27 mouse cellular contexts compared by ENCODE assay signal in genomic region chr12:110813132-110813531, GRCm38 (mm10). TPM values are rescaled to one million over a fixed set of nuclear protein-coding genes. Genes with fewer than 3 reads are reported as not detected.
DNase-seq lines count a peak whose midpoint lies in the region; ATAC-seq and TF ChIP-seq lines count a peak whose summit lies in the region.
"Had no signal": no experiment of that assay in that cellular context is flagged by ENCODE, and none has a peak within 500 bp of the region (broad histone marks: within the 10 kb centered on the region; RNA-seq: fewer than 3 reads in every experiment).

No protein-coding gene starts in this region.

- peak; percentile 26 for DNase-seq in spleen, adult 12 weeks (ENCODE audit: low spot score)
- DNase-seq in spleen, postnatal 4 days (ENCODE audit: low spot score in 2 of 2), result no peak
- DNase-seq in spleen, adult 2 months (ENCODE audit: low read depth in 1 of 2, low spot score in 2 of 2), result peak; percentile 18 to 45
- no peak for DNase-seq in thymus, postnatal 14 days
- DNase-seq in layer of hippocampus, postnatal 14 days (ENCODE audit: low spot score in 2 of 2), result no peak
- DNase-seq: adrenal gland, adult 2 months; adrenal gland, postnatal 36 days; cerebellum, adult 18-20 months; cerebellum, postnatal 14 days; gastrocnemius, postnatal 14 days; heart, adult 11 months; kidney, adult 9 months; kidney, postnatal 10 days; liver; lung, embryonic 14.5 days; lung, postnatal 14 days; midbrain, embryonic 14.5 days had no signal

- no peak for TF ChIP-seq POLR2A in spleen, adult 2 months (IDR thresholded peaks at IDR 0.05; ENCODE audit: low read depth, low read length)

- ATAC-seq in megakaryocyte-erythroid progenitor cell, adult 5-6 weeks (replicated peaks; ENCODE audit: low FRiP score, low TSS enrichment, poor library complexity, severe bottlenecking), result 0 out of 2 replicates have a peak, but pooled peaks have one; percentile 16
- ATAC-seq in CD4-positive, CD25-positive, alpha-beta regulatory T cell, adult 4 months, result no peak
- ATAC-seq: activated CD4-positive, CD25-positive, alpha-beta regulatory T cell, adult 4 months; forebrain, embryonic 13.5 days; intestine, embryonic 16.5 days had no signal

- no peaks in the 10 kb centered on the region for H3K36me3 ChIP-seq in spleen, adult 2 months (ENCODE audit: control insufficient read depth, insufficient read depth, low read length)
- H3K36me3 ChIP-seq: heart, embryonic 10.5 days; heart, embryonic 15.5 days had no signal

- no peak overlapping the region for H3K27ac ChIP-seq in spleen, adult 2 months (ENCODE audit: insufficient read depth, low read length)
- H3K27ac ChIP-seq: forebrain, embryonic 13.5 days; heart, embryonic 10.5 days; heart, embryonic 15.5 days; hindbrain, embryonic 12.5 days; liver, embryonic 14.5 days had no signal

- no peaks in the 10 kb centered on the region for H3K27me3 ChIP-seq in spleen, adult 2 months (ENCODE audit: control insufficient read depth, insufficient read depth, low read length)
- H3K27me3 ChIP-seq: forebrain, embryonic 13.5 days; heart, embryonic 15.5 days; hindbrain, embryonic 12.5 days; megakaryocyte, embryonic 14.5 days had no signal

- no peak for TF ChIP-seq CTCF in spleen, adult 2 months (IDR thresholded peaks at IDR 0.05; ENCODE audit: extremely low read depth, insufficient read depth, insufficient read length, insufficient replicate concordance)

- 38% methylated on average over 9 of the region's 9 CpGs for WGBS in spleen, adult 2 months

- peaks cover 3% of the 10 kb centered on the region; the same call in 1 of the 2 replicates for H3K4me1 ChIP-seq in spleen, adult 2 months (ENCODE audit: control insufficient read depth, insufficient read depth, insufficient read length)
- H3K4me1 ChIP-seq: heart, embryonic 15.5 days; hindbrain, embryonic 12.5 days had no signal

- H3K4me3 ChIP-seq in spleen, adult 2 months (ENCODE audit: extremely low read depth, insufficient read depth, insufficient read length), result no peak overlapping the region
- H3K4me3 ChIP-seq: forebrain, embryonic 13.5 days; heart, embryonic 10.5 days; heart, embryonic 15.5 days; hindbrain, embryonic 12.5 days; megakaryocyte, embryonic 14.5 days had no signal

RNA-seq across cellular contexts. Expression of gene Mok, which starts 27.6 kb away (rescaled TPM):
- 0.42 and 0.67 TPM in 2 replicates for total RNA-seq in megakaryocyte-erythroid progenitor cell, adult 5-6 weeks (2014; fragmentation: Nextera tagmentation)
- total RNA-seq in megakaryocyte-erythroid progenitor cell, adult 5-6 weeks (2017), result 0.05 TPM in 1 of 2 replicates, not detected in the other
- 0.32 and 0.35 TPM in 2 replicates for polyA plus RNA-seq in spleen, adult 2 months (2012; rRNA removed)
- polyA plus RNA-seq in CD4-positive, CD25-positive, alpha-beta regulatory T cell, adult 4 months (2017; shearing (Covaris generic)), result under 1 TPM; 0.24 to 0.63 TPM
- 1 to 10 TPM; 7.3 to 9.8 TPM for total RNA-seq in layer of hippocampus, postnatal 14 days (2021)

RNA-seq across cellular contexts. Expression of gene Zfp839, which starts 36.9 kb away (rescaled TPM):
- total RNA-seq in megakaryocyte-erythroid progenitor cell, adult 5-6 weeks (2014; fragmentation: Nextera tagmentation), result 5.9 and 6.6 TPM in 2 replicates
- 3.8 and 5.4 TPM in 2 replicates for total RNA-seq in megakaryocyte-erythroid progenitor cell, adult 5-6 weeks (2017)
- polyA plus RNA-seq in spleen, adult 2 months (2012; rRNA removed), result 5.3 and 5.7 TPM in 2 replicates
- 1 to 10 TPM; 2.4 to 2.8 TPM for polyA plus RNA-seq in CD4-positive, CD25-positive, alpha-beta regulatory T cell, adult 4 months (2017; shearing (Covaris generic))
- total RNA-seq in layer of hippocampus, postnatal 14 days (2021), result 10 to 100 TPM in 1 of 2 experiments, 1 to 10 TPM in 1; 9.8 to 11.2 TPM

Comparison
In these comparisons a context has a peak if more than half of its experiments do, and no peak if none do; other contexts are left out.
1. DNase-seq: peak in spleen, adult 12 weeks (single experiment) and spleen, adult 2 months (2 of 2); none in spleen, postnatal 4 days (0 of 2), thymus, postnatal 14 days (single experiment) and layer of hippocampus, postnatal 14 days (0 of 2).
2. RNA of gene Mok, which starts 27.6 kb away (total RNA-seq): 7.3 to 9.8 TPM in layer of hippocampus, postnatal 14 days; 0.05 to 0.67 TPM in megakaryocyte-erythroid progenitor cell, adult 5-6 weeks; every median in the first group is over 4 times any median in the second.